Mouse (Mus musculus): Measurements from ENCODE around the gene Fpgt. TPM values are rescaled to one million over a fixed set of nuclear protein-coding genes. Genes with fewer than 3 reads are reported as not detected.

Fpgt gene
- total RNA-seq, 2 experiments from 2014 or later: 11.7 TPM

Other genes starting within 250 kb of the Fpgt start
- 10 to 100 TPM; 81.9 to 83.1 TPM for gene Tnni3k, start 38.0 kb downstream of the Fpgt start, total RNA-seq (2021)
- under 1 TPM; 0.28 to 0.43 TPM for gene Lrriq3, start within 50 bp of the Fpgt start, total RNA-seq (2021)

Measured in heart, postnatal 36 days (tissue).